Mouse (Mus musculus): ENCODE measurements around the gene Pex3.
A peak's percentile ranks its signal among the peaks of the same experiment; 100 is the strongest.
"Not testable (repeated sequence)": the region's sequence is repeated elsewhere in the genome, so short reads cannot be mapped to it uniquely, and the experiment has no call there.

The Pex3 gene

GRCm38 (mm10) chr10:13536706-13537105, 16.2 kb downstream of the Pex3 start:
- DNase-seq (ENCODE audit: low spot score), result no peak

DNA sequence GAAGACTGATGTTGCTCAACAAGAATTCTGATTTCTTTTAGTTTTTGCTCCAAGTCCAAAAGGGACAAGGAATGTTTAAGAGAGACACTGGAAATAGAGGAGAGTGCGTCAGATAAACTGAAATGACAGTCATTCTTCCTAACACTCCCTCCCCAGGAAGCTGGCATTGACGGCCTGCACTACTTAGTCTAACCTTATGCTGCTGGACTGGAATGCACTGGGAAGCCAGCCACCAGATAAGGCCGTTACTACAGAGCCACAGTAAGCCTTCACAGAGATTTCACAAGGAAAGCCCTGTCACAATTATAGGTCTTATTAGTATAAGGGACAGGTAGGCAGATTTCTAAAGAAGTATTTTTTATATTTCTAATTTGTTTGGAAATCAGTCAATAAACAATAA, 18.2 kb downstream of the Pex3 start:
- no peak for DNase-seq (ENCODE audit: low spot score)

DNA sequence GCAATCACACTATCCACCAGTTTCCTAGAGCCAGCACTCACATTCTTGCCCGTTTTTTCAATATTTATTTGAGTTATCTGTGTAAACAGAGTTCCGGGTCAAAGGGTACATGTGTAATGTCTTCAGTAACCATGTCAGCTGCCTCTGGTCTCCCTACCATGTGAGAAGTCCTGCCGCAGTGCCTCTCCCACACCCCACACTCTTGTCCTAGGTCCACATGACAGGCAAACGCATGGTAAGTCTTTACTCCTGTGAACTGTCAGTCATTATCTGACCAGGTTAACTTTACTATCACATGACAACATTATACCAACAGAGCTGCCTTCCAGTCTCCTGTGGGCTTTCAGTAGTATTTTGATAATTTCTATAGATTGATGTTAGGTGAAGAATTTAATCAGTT, 24.8 kb downstream of the Pex3 start:
- DNase-seq (ENCODE audit: low spot score), result no peak

DNA sequence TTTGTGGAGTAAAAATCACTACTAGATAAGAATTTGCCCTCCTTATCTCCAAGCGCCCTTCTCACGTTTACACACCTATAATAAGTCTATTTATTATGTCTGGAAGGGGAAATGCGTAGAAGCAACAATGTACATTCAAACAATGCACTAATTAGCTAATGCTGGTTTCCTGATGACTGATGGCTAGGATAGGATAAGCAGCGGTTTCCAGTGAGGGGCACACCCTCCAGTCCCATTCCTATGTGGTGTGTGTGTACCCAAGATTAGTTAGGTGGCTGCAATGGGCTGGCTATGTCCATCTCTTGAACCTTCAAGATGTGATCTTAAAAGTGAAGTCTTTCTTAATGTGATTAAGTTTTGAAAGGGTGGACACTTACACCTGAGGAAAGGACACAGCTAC, 31.1 kb downstream of the Pex3 start:
- DNase-seq (ENCODE audit: low spot score), result peak; percentile 39

- DNase-seq (ENCODE audit: low spot score), result no peak
Observed at GRCm38 (mm10) chr10:13502371-13502770, 50.6 kb downstream of the Pex3 start.

DNA sequence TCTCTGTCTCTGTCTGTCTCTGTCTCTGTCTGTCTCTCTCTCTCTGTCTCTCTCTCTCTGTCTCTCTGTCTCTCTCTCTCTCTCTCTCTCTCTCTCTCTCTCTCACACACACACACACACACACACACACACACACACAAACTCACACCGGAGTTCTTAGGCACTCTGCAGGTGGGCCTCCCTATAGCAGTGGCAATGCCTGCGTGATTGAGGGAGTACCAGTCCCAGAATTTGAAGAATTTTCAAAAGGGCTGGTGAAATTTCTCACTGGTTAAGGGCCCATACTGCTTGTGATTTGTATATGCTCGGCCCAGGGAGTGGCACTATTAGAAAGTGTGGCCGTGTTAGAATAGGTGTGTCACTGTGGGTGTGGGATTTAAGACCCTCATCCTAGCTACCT, 51.4 kb downstream of the Pex3 start:
- not testable (repeated sequence) for DNase-seq (ENCODE audit: low spot score)

DNA sequence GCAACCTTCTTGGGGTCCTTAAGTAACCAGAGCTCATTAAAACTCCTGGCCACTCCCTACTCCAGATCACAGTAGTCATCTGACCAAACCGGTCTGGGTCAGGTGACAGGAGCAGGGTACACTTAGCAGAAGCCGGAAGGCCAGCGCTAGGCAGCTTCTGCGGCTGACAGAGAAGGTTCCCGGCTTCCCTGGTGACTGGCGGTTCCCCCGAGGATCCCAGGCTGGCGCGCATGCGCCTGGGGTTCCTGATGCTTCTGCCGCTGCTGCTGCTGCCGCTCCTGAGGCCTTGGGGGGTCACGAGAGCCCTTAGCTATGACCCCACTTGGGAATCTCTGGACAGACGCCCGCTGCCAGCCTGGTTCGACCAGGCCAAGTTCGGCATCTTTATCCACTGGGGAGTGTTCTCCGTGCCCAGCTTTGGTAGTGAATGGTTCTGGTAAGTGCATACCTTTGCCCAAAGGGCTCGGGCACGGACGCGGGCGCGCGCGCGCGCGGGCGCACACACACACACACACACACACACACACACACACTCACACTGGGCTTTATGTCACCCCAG, 51.9 kb downstream of the Pex3 start:
- DNase-seq (ENCODE audit: low spot score), result peak; percentile 93

- no peak for DNase-seq (ENCODE audit: low spot score)
Observed at GRCm38 (mm10) chr10:13500473-13500872, 52.5 kb downstream of the Pex3 start.

GRCm38 (mm10) chr10:13499331-13499730, 53.6 kb downstream of the Pex3 start, which contains the start of gene Fuca2:
Gene Fuca2 (plus strand): TSS chr10:13499540.
- no peak for DNase-seq (ENCODE audit: low spot score)

- no peak for DNase-seq (ENCODE audit: low spot score)
Observed at GRCm38 (mm10) chr10:13496315-13496714, 56.6 kb downstream of the Pex3 start.

GRCm38 (mm10) chr10:13493978-13494686, 58.8 kb downstream of the Pex3 start:
- DNase-seq (ENCODE audit: low spot score), result no peak

DNA sequence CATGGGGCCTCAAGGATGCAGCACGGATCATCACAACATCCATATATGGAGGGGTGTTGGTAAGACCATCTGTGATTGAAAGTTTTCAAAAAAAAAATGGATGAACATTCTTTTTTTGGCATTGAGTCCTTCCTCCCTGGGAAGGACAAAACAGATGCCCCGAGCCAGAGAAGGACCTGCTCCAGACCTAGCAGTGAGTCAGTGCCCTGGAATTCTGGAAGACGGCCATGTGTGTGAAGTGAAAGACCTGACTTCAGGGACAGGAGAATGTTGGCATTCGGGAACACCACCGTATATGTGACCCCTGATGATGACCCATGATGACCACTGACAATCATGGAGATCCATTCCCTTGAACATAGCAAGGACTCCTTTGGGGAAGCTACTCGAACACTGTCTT, 63.3 kb downstream of the Pex3 start:
- DNase-seq (ENCODE audit: low spot score), result no peak

GRCm38 (mm10) chr10:13485958-13486357, 67.0 kb downstream of the Pex3 start:
- DNase-seq (ENCODE audit: low spot score), result no peak

- no peak for DNase-seq (ENCODE audit: low spot score)
Observed at GRCm38 (mm10) chr10:13479341-13479740, 73.6 kb downstream of the Pex3 start.

DNA sequence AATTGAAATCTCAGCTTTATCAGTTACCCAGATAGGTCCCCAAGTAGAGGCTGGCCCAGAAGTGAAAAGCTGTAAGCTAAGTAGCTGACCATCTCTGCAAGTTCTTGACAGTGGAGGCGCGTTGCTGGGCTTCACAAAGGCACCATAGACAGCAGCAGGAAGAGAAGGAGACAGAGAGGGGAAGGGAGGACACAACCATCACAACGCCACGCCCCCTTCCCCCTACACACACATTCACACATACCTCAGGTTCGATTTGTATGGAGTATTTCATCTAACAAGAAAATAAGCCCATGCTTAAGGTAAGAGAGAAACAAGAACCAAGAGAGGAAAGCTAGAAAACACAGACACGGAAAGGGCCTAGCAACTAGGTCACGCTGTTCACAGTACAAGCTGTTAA, 77.8 kb downstream of the Pex3 start:
- no peak for DNase-seq (ENCODE audit: low spot score)

GRCm38 (mm10) chr10:13474568-13474955, 78.4 kb downstream of the Pex3 start:
- no peak for DNase-seq (ENCODE audit: low spot score)

Measured in lung, postnatal 25 days (tissue).